Mouse (Mus musculus): ENCODE data around the gene Abcg4. TPM values are rescaled to one million over a fixed set of nuclear protein-coding genes. Genes with fewer than 3 reads are reported as not detected.

Gene Abcg4
- polyA plus RNA-seq, 1 experiment from 2014 or later, result 2.7 TPM

DNA sequence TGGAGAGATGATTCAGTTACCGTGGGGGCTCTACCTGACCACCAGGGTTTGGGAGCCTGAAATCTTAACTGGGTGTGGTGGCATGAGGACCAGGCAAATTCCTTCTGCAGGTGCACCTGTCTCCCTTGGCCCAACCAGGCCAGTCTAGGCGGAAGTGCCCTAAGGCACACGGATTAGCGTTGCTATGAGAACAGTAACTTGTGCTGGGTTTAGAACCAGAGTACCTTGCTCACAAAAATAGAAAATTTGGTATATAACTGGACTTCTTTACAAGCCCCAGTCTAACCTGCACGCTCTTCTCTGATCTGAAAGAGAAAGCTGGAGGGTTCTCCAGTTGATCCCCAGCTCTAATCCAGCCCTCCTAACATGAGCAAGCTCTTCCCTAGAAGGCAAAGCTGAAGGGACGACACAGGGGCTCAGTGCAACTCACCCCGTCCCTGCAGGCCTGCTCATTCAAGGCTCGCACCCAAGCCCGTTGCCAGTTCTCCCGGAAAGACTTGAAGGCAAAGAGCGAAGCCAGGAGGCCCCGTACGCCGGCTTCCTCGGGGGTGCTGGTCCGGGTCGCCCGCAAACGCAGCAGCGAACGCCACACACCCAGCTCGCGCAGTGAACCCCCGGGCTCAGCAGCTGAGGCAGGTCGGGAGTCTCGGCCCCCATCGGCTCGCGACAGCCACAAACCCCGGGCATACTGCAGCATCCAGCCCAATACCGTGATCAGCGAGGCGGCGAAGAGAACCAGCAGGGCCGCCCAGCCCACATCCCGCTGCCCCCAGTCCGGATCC lies 30.9 kb upstream of the Abcg4 start:
- WGBS, result 4% methylated on average over 37 of the region's 37 CpGs
- Histone ChIP-seq H3K36me3 (ENCODE audit: control insufficient read depth, insufficient read depth, low read length) (peaks cover 23% of the 10 kb centered on the region), H3K4me3 (ENCODE audit: control insufficient read depth in 1 of 2, insufficient read depth in 1 of 2, low read depth in 1 of 2, low read length in 2 of 2) (peak overlapping the region; percentile 93 to 95), H3K4me1 (ENCODE audit: control insufficient read depth in 2 of 2, insufficient read depth in 2 of 2, low read length in 2 of 2) (peaks cover 13 to 25% of the 10 kb centered on the region in 2 experiments), H3K27ac (replicated peaks in 1 of 2; ENCODE audit: control insufficient read depth in 1 of 2, insufficient read depth in 1 of 2, low read depth in 2 of 2, low read length in 2 of 2) (peak overlapping the region in 1 of 2 experiments; percentile 67; a peak in 2 of 4 replicates), H3K9ac (ENCODE audit: low read length) (peak overlapping the region; percentile 91), H3K27me3 (ENCODE audit: control insufficient read depth, insufficient read depth, low read length) (no peaks in the 10 kb centered on the region), H3K9me3 (ENCODE audit: control insufficient read depth, low read length) (no peaks in the 10 kb centered on the region), H3K4me2 (ENCODE audit: low read length) (peak overlapping the region; percentile 91)
- no peak; the same call in 1 of the 2 replicates for ATAC-seq (ENCODE audit: insufficient number of reproducible peaks, insufficient read depth, low FRiP score, low read depth)

DNA sequence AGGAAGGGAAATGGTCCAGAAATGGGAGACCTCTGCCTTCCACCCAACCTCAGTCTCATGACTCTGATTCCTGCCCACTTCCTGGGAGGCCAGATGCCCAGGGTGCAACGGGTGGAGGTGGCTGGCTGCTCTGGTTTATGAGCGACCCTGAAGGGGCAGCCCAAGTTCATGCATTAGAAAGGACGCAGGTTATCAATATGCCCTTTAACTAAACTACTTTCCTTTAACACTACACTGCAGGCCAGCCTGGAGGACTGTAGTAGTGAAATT lies 30.3 kb upstream of the Abcg4 start:
- H3K27me3 ChIP-seq (ENCODE audit: control insufficient read depth, insufficient read depth, low read length), result no peaks in the 10 kb centered on the region
- no peaks in the 10 kb centered on the region for H3K9me3 ChIP-seq (ENCODE audit: control insufficient read depth, low read length)
- H3K4me2 ChIP-seq (ENCODE audit: low read length), result peak overlapping the region; percentile 91
- WGBS, result 34% methylated on average over 3 of the region's 3 CpGs
- ATAC-seq (ENCODE audit: insufficient number of reproducible peaks, insufficient read depth, low FRiP score, low read depth), result no peak
- H3K27ac ChIP-seq (replicated peaks in 1 of 2; ENCODE audit: control insufficient read depth in 1 of 2, insufficient read depth in 1 of 2, low read depth in 2 of 2, low read length in 2 of 2), result no peak overlapping the region
- peaks cover 13 to 25% of the 10 kb centered on the region in 2 experiments for H3K4me1 ChIP-seq (ENCODE audit: control insufficient read depth in 2 of 2, insufficient read depth in 2 of 2, low read length in 2 of 2)
- H3K9ac ChIP-seq (ENCODE audit: low read length), result peak overlapping the region; percentile 91
- peaks cover 28% of the 10 kb centered on the region for H3K36me3 ChIP-seq (ENCODE audit: control insufficient read depth, insufficient read depth, low read length)
- peak overlapping the region; percentile 93 to 95; a peak in 3 of 4 replicates for H3K4me3 ChIP-seq (ENCODE audit: control insufficient read depth in 1 of 2, insufficient read depth in 1 of 2, low read depth in 1 of 2, low read length in 2 of 2)

DNA sequence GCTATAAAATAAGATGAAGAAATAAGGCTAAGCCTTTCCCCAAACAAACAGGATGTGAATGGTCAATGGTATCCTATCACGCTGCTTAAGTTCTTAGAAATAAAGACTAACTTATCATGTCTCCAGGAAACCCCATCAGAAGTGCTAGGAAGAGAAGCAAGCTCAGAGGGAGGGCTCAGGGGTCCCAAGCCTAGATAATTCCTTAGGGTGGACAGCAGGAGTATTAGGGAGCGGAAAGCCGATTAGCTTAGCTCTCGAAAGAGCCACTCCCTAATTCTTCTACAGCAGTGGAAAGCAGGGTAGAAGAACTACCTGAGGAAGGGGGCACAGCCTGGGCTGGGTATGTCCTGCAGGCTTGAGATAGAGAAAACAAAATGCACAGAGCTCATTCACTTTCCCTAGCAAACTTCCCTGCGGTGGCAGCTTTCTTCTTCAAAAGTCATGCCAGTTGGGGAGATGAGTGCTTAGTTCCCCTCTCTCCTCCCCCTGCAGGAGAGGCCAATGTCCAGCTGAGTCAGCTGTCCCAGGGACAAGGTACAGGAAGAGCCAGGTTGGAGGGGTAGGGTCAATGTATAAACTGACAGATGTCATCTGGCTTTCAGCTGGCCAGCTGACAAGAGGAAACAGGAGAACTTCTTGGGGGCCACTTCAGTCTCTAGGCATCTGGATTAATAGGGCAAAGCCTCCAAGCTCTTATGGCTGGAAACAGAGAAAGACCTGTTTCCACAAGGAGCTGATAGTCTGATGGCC lies 29.8 kb upstream of the Abcg4 start:
- Histone ChIP-seq H3K4me1 (ENCODE audit: control insufficient read depth in 2 of 2, insufficient read depth in 2 of 2, low read length in 2 of 2) (peaks cover 13 to 25% of the 10 kb centered on the region in 2 experiments), H3K27me3 (ENCODE audit: control insufficient read depth, insufficient read depth, low read length) (no peaks in the 10 kb centered on the region), H3K9ac (ENCODE audit: low read length) (peak overlapping the region; percentile 91), H3K27ac (replicated peaks in 1 of 2; ENCODE audit: control insufficient read depth in 1 of 2, insufficient read depth in 1 of 2, low read depth in 2 of 2, low read length in 2 of 2) (no peak overlapping the region), H3K4me3 (ENCODE audit: control insufficient read depth in 1 of 2, insufficient read depth in 1 of 2, low read depth in 1 of 2, low read length in 2 of 2) (peak overlapping the region in 1 of 2 experiments; percentile 93; a peak in 1 of 4 replicates), H3K9me3 (ENCODE audit: control insufficient read depth, low read length) (no peaks in the 10 kb centered on the region), H3K36me3 (ENCODE audit: control insufficient read depth, insufficient read depth, low read length) (peaks cover 33% of the 10 kb centered on the region), H3K4me2 (ENCODE audit: low read length) (peak overlapping the region; percentile 91)
- no peak for ATAC-seq (ENCODE audit: insufficient number of reproducible peaks, insufficient read depth, low FRiP score, low read depth)
- 51% methylated on average over 5 of the region's 5 CpGs for WGBS

GRCm38 (mm10) chr9:44317452-44317851 lies 29.0 kb upstream of the Abcg4 start:
- 76% methylated on average over 4 of the region's 4 CpGs for WGBS
- no peak overlapping the region for H3K27ac ChIP-seq (replicated peaks in 1 of 2; ENCODE audit: control insufficient read depth in 1 of 2, insufficient read depth in 1 of 2, low read depth in 2 of 2, low read length in 2 of 2)
- H3K27me3 ChIP-seq (ENCODE audit: control insufficient read depth, insufficient read depth, low read length), result no peaks in the 10 kb centered on the region
- H3K9ac ChIP-seq (ENCODE audit: low read length), result no peak overlapping the region
- H3K4me3 ChIP-seq (ENCODE audit: control insufficient read depth in 1 of 2, insufficient read depth in 1 of 2, low read depth in 1 of 2, low read length in 2 of 2), result no peak overlapping the region
- 0 out of 2 replicates have a peak overlapping the region, but pooled peaks have one; percentile 91 for H3K4me2 ChIP-seq (ENCODE audit: low read length)
- ATAC-seq (ENCODE audit: insufficient number of reproducible peaks, insufficient read depth, low FRiP score, low read depth), result no peak
- peaks cover 13 to 25% of the 10 kb centered on the region in 2 experiments for H3K4me1 ChIP-seq (ENCODE audit: control insufficient read depth in 2 of 2, insufficient read depth in 2 of 2, low read length in 2 of 2)
- no peaks in the 10 kb centered on the region for H3K9me3 ChIP-seq (ENCODE audit: control insufficient read depth, low read length)
- peaks cover 41% of the 10 kb centered on the region for H3K36me3 ChIP-seq (ENCODE audit: control insufficient read depth, insufficient read depth, low read length)

- Histone ChIP-seq H3K4me3 (ENCODE audit: control insufficient read depth in 1 of 2, insufficient read depth in 1 of 2, low read depth in 1 of 2, low read length in 2 of 2) (no peak overlapping the region), H3K27ac (replicated peaks in 1 of 2; ENCODE audit: control insufficient read depth in 1 of 2, insufficient read depth in 1 of 2, low read depth in 2 of 2, low read length in 2 of 2) (no peak overlapping the region), H3K9me3 (ENCODE audit: control insufficient read depth, low read length) (no peaks in the 10 kb centered on the region), H3K27me3 (ENCODE audit: control insufficient read depth, insufficient read depth, low read length) (no peaks in the 10 kb centered on the region), H3K36me3 (ENCODE audit: control insufficient read depth, insufficient read depth, low read length) (peaks cover 42% of the 10 kb centered on the region), H3K4me1 (ENCODE audit: control insufficient read depth in 2 of 2, insufficient read depth in 2 of 2, low read length in 2 of 2) (peaks cover 19 to 25% of the 10 kb centered on the region in 2 experiments), H3K4me2 (ENCODE audit: low read length) (no peak overlapping the region), H3K9ac (ENCODE audit: low read length) (no peak overlapping the region)
- no peak for ATAC-seq (ENCODE audit: insufficient number of reproducible peaks, insufficient read depth, low FRiP score, low read depth)
- WGBS, result 91% methylated on average over 18 of the region's 18 CpGs
Measured at GRCm38 (mm10) chr9:44314910-44315309, 26.5 kb upstream of the Abcg4 start.

DNA sequence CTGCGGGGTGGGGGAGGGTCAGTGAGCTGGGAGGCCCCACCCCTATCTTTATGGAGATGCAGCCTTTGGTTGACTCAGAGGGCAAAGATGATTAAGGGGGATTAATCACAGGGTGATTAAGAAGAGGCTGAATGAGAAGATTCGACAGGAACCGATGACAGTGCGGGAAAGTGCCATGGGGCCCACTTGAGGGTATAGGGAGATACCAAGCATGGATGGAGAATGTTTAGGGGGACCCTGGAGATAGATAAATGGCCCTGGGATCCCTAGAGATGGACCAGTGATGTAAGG lies 25.8 kb upstream of the Abcg4 start:
- no peak overlapping the region for H3K4me3 ChIP-seq (ENCODE audit: control insufficient read depth in 1 of 2, insufficient read depth in 1 of 2, low read depth in 1 of 2, low read length in 2 of 2)
- peaks cover 42% of the 10 kb centered on the region for H3K36me3 ChIP-seq (ENCODE audit: control insufficient read depth, insufficient read depth, low read length)
- H3K4me2 ChIP-seq (ENCODE audit: low read length), result no peak overlapping the region
- 69% methylated on average over 4 of the region's 4 CpGs for WGBS
- no peak overlapping the region for H3K27ac ChIP-seq (replicated peaks in 1 of 2; ENCODE audit: control insufficient read depth in 1 of 2, insufficient read depth in 1 of 2, low read depth in 2 of 2, low read length in 2 of 2)
- peaks cover 19 to 24% of the 10 kb centered on the region in 2 experiments for H3K4me1 ChIP-seq (ENCODE audit: control insufficient read depth in 2 of 2, insufficient read depth in 2 of 2, low read length in 2 of 2)
- H3K27me3 ChIP-seq (ENCODE audit: control insufficient read depth, insufficient read depth, low read length), result no peaks in the 10 kb centered on the region
- no peaks in the 10 kb centered on the region for H3K9me3 ChIP-seq (ENCODE audit: control insufficient read depth, low read length)
- H3K9ac ChIP-seq (ENCODE audit: low read length), result no peak overlapping the region
- no peak for ATAC-seq (ENCODE audit: insufficient number of reproducible peaks, insufficient read depth, low FRiP score, low read depth)

- H3K4me3 ChIP-seq (ENCODE audit: control insufficient read depth in 1 of 2, insufficient read depth in 1 of 2, low read depth in 1 of 2, low read length in 2 of 2), result no peak overlapping the region
- H3K27me3 ChIP-seq (ENCODE audit: control insufficient read depth, insufficient read depth, low read length), result no peaks in the 10 kb centered on the region
- H3K27ac ChIP-seq (replicated peaks in 1 of 2; ENCODE audit: control insufficient read depth in 1 of 2, insufficient read depth in 1 of 2, low read depth in 2 of 2, low read length in 2 of 2), result no peak overlapping the region
- no peak overlapping the region for H3K4me2 ChIP-seq (ENCODE audit: low read length)
- H3K9me3 ChIP-seq (ENCODE audit: control insufficient read depth, low read length), result no peaks in the 10 kb centered on the region
- ATAC-seq (ENCODE audit: insufficient number of reproducible peaks, insufficient read depth, low FRiP score, low read depth), result no peak
- 70% methylated on average over 19 of the region's 19 CpGs for WGBS
- peaks cover 42% of the 10 kb centered on the region for H3K36me3 ChIP-seq (ENCODE audit: control insufficient read depth, insufficient read depth, low read length)
- H3K9ac ChIP-seq (ENCODE audit: low read length), result no peak overlapping the region
- H3K4me1 ChIP-seq (ENCODE audit: control insufficient read depth in 2 of 2, insufficient read depth in 2 of 2, low read length in 2 of 2), result peaks cover 16 to 18% of the 10 kb centered on the region in 2 experiments
Measured at GRCm38 (mm10) chr9:44313476-44314256, 25.3 kb upstream of the Abcg4 start.
